Mouse (Mus musculus) cerebellum, adult 11 months (tissue): ENCODE results near the gene Dyrk3.
"Not testable (repeated sequence)": the region's sequence is repeated elsewhere in the genome, so short reads cannot be mapped to it uniquely, and the experiment has no call there.

ENCODE experiments used
- DNase-seq: peaks from one replicate; pipeline ENCODE4 v3.0.0; 2022

Dyrk3 gene

GRCm38 (mm10) chr1:131153018-131153629, 15.0 kb upstream of the Dyrk3 start, which contains the start of gene Eif2d:
Gene Eif2d, plus strand, starts transcription at chr1:131153181.
- peak; percentile 87 for DNase-seq

- DNase-seq: no peak
Measured at GRCm38 (mm10) chr1:131149496-131149895, 11.4 kb upstream of the Dyrk3 start.

GRCm38 (mm10) chr1:131146181-131146614, 8.1 kb upstream of the Dyrk3 start:
- DNase-seq: no peak

- not testable (repeated sequence) for DNase-seq
Measured at GRCm38 (mm10) chr1:131145222-131145621, 7.1 kb upstream of the Dyrk3 start.

DNA sequence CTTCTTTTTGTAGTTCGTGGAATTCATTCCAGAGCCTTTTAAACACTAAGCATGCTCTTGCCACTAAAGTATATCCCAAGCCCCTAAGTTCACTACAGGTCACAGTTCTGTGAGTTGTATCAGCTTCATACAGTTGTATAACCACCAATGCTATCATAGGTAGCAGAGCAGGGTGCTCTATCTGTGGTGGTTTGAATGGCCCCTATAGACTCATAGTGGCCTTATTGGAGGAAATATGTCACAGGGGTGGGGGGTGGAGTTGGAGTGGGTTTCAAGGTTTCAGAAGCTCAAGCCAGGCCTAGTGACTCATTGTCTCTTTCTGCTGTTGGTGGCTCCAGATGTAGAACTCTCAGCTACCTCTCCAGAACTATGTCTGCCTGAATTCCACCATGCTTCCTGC, 4.3 kb upstream of the Dyrk3 start:
- no peak for DNase-seq

DNA sequence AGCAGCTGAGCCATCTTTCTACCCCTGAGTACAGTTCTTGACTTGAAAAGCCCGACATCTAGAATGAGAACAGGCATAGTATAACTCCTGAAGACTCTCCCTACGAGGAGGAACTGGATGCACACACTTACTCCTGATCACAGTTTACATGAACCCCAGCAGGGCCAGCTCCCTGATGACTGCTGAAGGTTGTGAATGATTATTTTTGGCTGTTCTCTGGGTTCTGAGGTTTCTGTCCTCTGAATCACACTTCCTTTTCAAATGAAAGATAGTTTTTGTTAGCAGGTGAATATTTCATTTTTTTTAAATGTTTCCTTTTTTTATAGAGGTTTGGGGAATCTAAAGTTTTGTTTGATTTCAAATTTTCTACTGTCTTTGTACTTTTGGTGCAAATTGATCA, 3.3 kb upstream of the Dyrk3 start:
- no peak for DNase-seq

GRCm38 (mm10) chr1:131139102-131140095, 1.3 kb upstream of the Dyrk3 start:
- no peak for DNase-seq

GRCm38 (mm10) chr1:131137717-131138118, 422 bp downstream of the Dyrk3 start:
- DNase-seq: no peak

DNA sequence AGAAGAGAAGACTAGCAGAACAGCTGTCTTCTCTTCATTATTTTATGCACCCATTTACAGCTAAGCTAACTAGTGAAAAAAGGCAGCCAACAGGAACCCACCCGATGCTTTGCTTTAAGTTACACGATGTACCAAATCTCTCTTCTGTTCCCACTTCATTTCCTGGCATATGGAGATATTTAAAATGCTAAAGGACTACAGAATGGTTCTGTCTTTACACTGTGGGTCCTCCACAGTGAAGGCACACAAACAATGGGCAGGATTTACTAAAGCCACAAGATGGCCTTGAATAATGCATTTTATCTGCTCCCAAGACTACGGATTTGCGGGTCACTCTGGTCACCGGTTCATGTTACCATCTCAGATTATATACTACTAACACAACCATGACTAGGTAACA, 1.0 kb downstream of the Dyrk3 start:
- no peak for DNase-seq

- DNase-seq: no peak
Measured at GRCm38 (mm10) chr1:131135960-131136629, 2.0 kb downstream of the Dyrk3 start.

DNA sequence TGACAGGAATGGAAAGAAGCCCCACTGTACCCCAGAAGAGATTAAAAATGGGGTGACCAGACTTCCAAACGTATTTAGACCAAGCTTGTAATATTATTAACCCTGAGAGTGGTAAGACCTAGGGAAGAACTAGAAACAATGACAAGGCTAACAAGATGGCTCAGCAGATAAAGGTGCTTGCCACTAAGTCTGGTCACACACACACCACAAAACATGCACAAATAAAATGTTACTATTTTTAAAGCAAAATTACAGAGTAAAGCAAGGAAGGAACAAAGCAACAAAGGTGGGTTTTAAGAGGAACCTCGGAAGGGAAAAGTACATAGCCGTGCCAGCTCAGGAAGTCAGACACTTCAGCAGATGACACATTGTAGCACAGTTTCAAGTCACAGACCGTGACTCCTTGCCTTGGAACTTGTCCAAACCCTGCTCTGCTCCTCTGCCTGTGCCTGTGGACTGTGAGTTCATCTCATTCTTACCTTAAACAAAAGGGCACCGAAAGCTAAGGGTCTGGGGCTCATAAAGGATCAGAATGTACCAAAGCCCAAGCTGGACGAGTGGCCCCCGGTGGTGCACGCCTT, 3.1 kb downstream of the Dyrk3 start:
- no peak for DNase-seq

- DNase-seq: no peak
Measured at GRCm38 (mm10) chr1:131134231-131134630, 3.9 kb downstream of the Dyrk3 start.

- no peak for DNase-seq
Measured at GRCm38 (mm10) chr1:131125987-131126744, 12.0 kb downstream of the Dyrk3 start.

GRCm38 (mm10) chr1:131123522-131124265, 14.4 kb downstream of the Dyrk3 start:
- no peak for DNase-seq

DNA sequence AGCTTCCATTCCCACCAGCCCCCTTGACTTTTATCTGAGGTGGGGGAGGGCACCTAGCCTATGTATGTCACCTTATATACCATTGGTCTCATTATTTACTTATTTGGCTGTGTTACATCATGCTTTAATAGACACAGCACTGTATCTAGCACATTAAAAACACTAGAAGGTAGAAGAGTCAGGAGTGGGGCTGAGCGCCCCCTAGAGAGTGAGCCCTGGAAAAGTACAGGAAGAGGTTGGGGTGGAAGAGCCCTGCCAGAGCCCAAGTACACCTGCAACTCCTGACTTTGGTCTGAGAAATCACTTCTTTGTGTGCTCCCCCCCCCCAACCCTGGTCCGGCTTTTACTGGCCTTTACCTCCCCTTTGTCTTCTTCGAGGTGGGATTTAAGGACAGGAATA, 16.2 kb downstream of the Dyrk3 start:
- DNase-seq: no peak

GRCm38 (mm10) chr1:131119026-131119425, 19.1 kb downstream of the Dyrk3 start:
- DNase-seq: no peak

DNA sequence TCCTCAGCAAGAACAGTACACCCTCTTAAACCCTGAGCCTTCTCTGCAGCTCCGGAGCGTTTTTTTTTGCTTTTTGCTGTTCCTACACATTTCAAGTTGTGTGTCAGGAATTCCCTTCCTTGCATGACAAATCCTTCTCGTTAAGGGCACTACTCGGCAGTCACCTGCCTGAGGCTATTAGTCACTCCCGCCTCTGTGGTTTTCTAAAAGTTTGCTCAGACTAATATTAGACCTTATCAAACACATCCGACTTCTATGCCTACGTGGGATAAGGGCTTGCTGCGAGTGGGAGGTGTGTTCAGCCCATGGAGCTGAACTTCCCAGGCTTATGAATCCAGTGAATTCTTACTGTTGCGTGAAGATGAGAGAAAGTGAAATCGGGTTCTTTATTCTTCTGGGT, 19.6 kb downstream of the Dyrk3 start:
- no peak for DNase-seq

DNA sequence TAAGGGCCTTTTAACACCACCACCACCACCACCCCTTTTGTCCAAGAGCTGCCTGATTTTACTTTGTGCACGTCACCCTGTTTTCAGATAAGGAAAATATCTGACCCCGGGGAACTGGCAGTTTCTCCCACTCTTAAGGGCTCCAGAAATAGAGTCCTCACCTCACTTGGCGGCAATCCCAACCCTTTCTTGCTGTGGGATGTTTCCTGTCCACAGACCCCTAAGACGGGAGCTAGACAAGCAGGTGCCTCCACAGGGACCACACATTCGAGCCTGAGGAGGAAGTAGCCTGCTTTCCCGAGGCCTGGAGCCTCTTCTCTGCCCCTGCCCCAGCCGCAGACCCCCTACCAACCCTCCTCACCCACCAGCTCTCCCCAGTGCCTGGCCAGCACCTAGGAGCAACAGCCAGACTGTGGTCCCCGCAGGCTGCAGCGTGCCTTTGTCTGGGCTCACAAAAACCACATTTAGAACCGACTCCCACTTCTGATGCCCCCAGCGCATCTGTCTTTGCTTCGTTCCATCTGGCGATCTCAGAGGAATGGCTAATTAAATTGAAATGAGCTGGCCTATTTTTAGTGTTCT, 21.6 kb downstream of the Dyrk3 start:
- no peak for DNase-seq

DNA sequence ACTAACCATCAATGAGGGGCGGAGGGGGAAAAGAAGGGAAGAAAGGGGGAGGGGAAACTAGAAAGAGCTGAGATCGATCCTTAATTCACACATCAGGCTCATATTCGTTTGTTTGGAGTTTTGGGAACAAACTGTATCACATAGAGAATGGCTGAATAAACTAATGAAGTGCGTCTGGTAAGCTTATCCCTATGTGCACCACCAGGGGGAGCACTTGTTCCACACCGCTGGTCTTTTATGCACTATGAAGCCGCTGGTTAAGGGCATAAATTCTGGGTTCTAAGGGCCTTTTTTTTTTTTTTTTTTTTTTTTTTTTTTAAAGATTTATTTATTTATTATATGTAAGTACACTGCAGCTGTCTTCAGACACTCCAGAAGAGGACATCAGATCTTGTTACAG, 22.2 kb downstream of the Dyrk3 start:
- DNase-seq: peak; percentile 64

- no peak for DNase-seq
Measured at GRCm38 (mm10) chr1:131112576-131112975, 25.6 kb downstream of the Dyrk3 start.

GRCm38 (mm10) chr1:131110525-131111106, 27.5 kb downstream of the Dyrk3 start:
- DNase-seq: no peak
